Mouse (Mus musculus) limb, embryonic 10.5 days (tissue): ENCODE results near the gene Glt28d2. TPM values are rescaled to one million over a fixed set of nuclear protein-coding genes. Genes with fewer than 3 reads are reported as not detected.

ENCODE experiments used
- DNase-seq: peaks from one replicate; pipeline ENCODE4 v3.0.0-alpha.2; 2017; ENCODE audit warnings: low spot score
- H3K27ac ChIP-seq: fragments of 300-500 bp; sonication (generic); 2 replicates; pipeline ENCODE4 v1.5.1; 2016; ENCODE audit warnings: mild to moderate bottlenecking
- H3K27me3 ChIP-seq: fragments of 300-500 bp; sonication (generic); 2 replicates; pipeline ENCODE4 v1.6.1; 2016; ENCODE audit warnings: low read depth, mild to moderate bottlenecking; ENCODE audit not compliant: poor library complexity, severe bottlenecking
- H3K36me3 ChIP-seq: fragments of 300-500 bp; sonication (generic); 2 replicates; pipeline ENCODE4 v1.6.1; 2016; ENCODE audit warnings: mild to moderate bottlenecking, moderate library complexity
- H3K4me1 ChIP-seq: fragments of 300-500 bp; sonication (generic); 2 replicates; pipeline ENCODE4 v1.6.1; 2016
- H3K4me3 ChIP-seq: fragments of 300-500 bp; sonication (generic); 2 replicates; pipeline ENCODE4 v1.5.1; 2016; ENCODE audit warnings: mild to moderate bottlenecking, moderate library complexity
- H3K9me3 ChIP-seq: fragments of 300-500 bp; sonication (generic); replicated peaks from 2 replicates; pipeline ENCODE4 v1.6.1; 2016; ENCODE audit warnings: mild to moderate bottlenecking
- WGBS: fragments of 180-500 bp; shearing (Covaris S2); methylation state at CpG from one replicate; pipeline ENCODE4 v1.1.7; 2016; 5-methylcytosine and 5-hydroxymethylcytosine counted together
- polyA plus RNA-seq: library from polyadenylated mRNA; unstranded; fragments of >200 nt; fragmentation: Nextera tagmentation; extraction: Ambion mirVana; gene quantifications from 2 replicates; pipeline ENCODE4 v1.2.1, GENCODE M21; 2016

Gene Glt28d2
- polyA plus RNA-seq, 1 experiment from 2014 or later = 0.85 TPM

GRCm38 (mm10) chr3:85859311-85859710 lies 28.0 kb downstream of the Glt28d2 start:
- H3K4me1 ChIP-seq = peaks cover 18% of the 10 kb centered on the region; the same call in 1 of the 2 replicates
- no peak overlapping the region for H3K4me3 ChIP-seq
- DNase-seq = no peak
- WGBS = 91% methylated on average over 6 of the region's 6 CpGs
- H3K27ac ChIP-seq = no peak overlapping the region
- H3K36me3 ChIP-seq = no peaks in the 10 kb centered on the region
- no peaks in the 10 kb centered on the region for H3K27me3 ChIP-seq
- H3K9me3 ChIP-seq = no peaks in the 10 kb centered on the region

GRCm38 (mm10) chr3:85858140-85859135 lies 28.9 kb downstream of the Glt28d2 start:
- 75% methylated on average over 11 of the region's 11 CpGs for WGBS
- Histone ChIP-seq H3K27ac (peak overlapping the region; percentile 47; the same call in 1 of the 2 replicates), H3K4me3 (no peak overlapping the region), H3K9me3 (no peaks in the 10 kb centered on the region), H3K4me1 (peaks cover 14% of the 10 kb centered on the region; the same call in 1 of the 2 replicates), H3K27me3 (no peaks in the 10 kb centered on the region), H3K36me3 (no peaks in the 10 kb centered on the region)
- no peak for DNase-seq

GRCm38 (mm10) chr3:85857083-85857482 lies 30.2 kb downstream of the Glt28d2 start:
- Histone ChIP-seq H3K36me3 (no peaks in the 10 kb centered on the region), H3K27ac (no peak overlapping the region), H3K4me3 (no peak overlapping the region), H3K9me3 (no peaks in the 10 kb centered on the region), H3K4me1 (peaks cover 14% of the 10 kb centered on the region; the same call in 1 of the 2 replicates), H3K27me3 (no peaks in the 10 kb centered on the region)
- DNase-seq = no peak
- 69% methylated on average over 4 of the region's 4 CpGs for WGBS

GRCm38 (mm10) chr3:85855947-85856346 lies 31.4 kb downstream of the Glt28d2 start:
- 89% methylated on average over 5 of the region's 5 CpGs for WGBS
- H3K9me3 ChIP-seq = no peaks in the 10 kb centered on the region
- DNase-seq = no peak
- no peak overlapping the region for H3K27ac ChIP-seq
- H3K36me3 ChIP-seq = no peaks in the 10 kb centered on the region
- peaks cover 14% of the 10 kb centered on the region; the same call in 1 of the 2 replicates for H3K4me1 ChIP-seq
- no peak overlapping the region for H3K4me3 ChIP-seq
- H3K27me3 ChIP-seq = no peaks in the 10 kb centered on the region

- H3K4me3 ChIP-seq = no peak overlapping the region
- no peak overlapping the region for H3K27ac ChIP-seq
- no peaks in the 10 kb centered on the region for H3K36me3 ChIP-seq
- WGBS = 92% methylated on average over 3 of the region's 3 CpGs
- peaks cover 14% of the 10 kb centered on the region; the same call in 1 of the 2 replicates for H3K4me1 ChIP-seq
- no peaks in the 10 kb centered on the region for H3K9me3 ChIP-seq
- DNase-seq = no peak
- H3K27me3 ChIP-seq = no peaks in the 10 kb centered on the region
These were observed 32.3 kb downstream of the Glt28d2 start for GRCm38 (mm10) chr3:85855043-85855442.

GRCm38 (mm10) chr3:85854143-85854542 lies 33.2 kb downstream of the Glt28d2 start:
- WGBS = 86% methylated on average over 6 of the region's 6 CpGs

GRCm38 (mm10) chr3:85853715-85854114 lies 33.6 kb downstream of the Glt28d2 start:
- Histone ChIP-seq H3K9me3 (no peaks in the 10 kb centered on the region), H3K4me1 (peaks cover 12% of the 10 kb centered on the region; the same call in 1 of the 2 replicates), H3K27me3 (no peaks in the 10 kb centered on the region), H3K36me3 (no peaks in the 10 kb centered on the region), H3K4me3 (no peak overlapping the region), H3K27ac (no peak overlapping the region)
- DNase-seq = no peak
- 86% methylated on average over 4 of the region's 4 CpGs for WGBS

More at GRCm38 (mm10) chr3:85854143-85854542, 33.2 kb downstream of the Glt28d2 start:
- H3K36me3 ChIP-seq = no peaks in the 10 kb centered on the region
- no peak overlapping the region for H3K27ac ChIP-seq
- H3K27me3 ChIP-seq = no peaks in the 10 kb centered on the region
- H3K9me3 ChIP-seq = no peaks in the 10 kb centered on the region
- DNase-seq = no peak
- no peak overlapping the region for H3K4me3 ChIP-seq
- peaks cover 14% of the 10 kb centered on the region; the same call in 1 of the 2 replicates for H3K4me1 ChIP-seq

- Histone ChIP-seq H3K9me3 (no peaks in the 10 kb centered on the region), H3K4me3 (no peak overlapping the region), H3K4me1 (no peaks in the 10 kb centered on the region), H3K27ac (no peak overlapping the region), H3K27me3 (no peaks in the 10 kb centered on the region), H3K36me3 (no peaks in the 10 kb centered on the region)
- 94% methylated on average over 1 of the region's 1 CpGs for WGBS
- DNase-seq = no peak
These were observed 37.2 kb downstream of the Glt28d2 start for GRCm38 (mm10) chr3:85850079-85850478.

- no peaks in the 10 kb centered on the region for H3K9me3 ChIP-seq
- WGBS = 73% methylated on average over 1 of the region's 1 CpGs
- peaks cover 17% of the 10 kb centered on the region for H3K4me1 ChIP-seq
- H3K27me3 ChIP-seq = no peaks in the 10 kb centered on the region
- H3K36me3 ChIP-seq = no peaks in the 10 kb centered on the region
- H3K4me3 ChIP-seq = no peak overlapping the region
- H3K27ac ChIP-seq = no peak overlapping the region
- DNase-seq = no peak
These were observed 41.0 kb downstream of the Glt28d2 start for GRCm38 (mm10) chr3:85846316-85846715.

GRCm38 (mm10) chr3:85845341-85845740 lies 42.0 kb downstream of the Glt28d2 start:
- no peaks in the 10 kb centered on the region for H3K36me3 ChIP-seq
- H3K4me3 ChIP-seq = no peak overlapping the region
- H3K9me3 ChIP-seq = no peaks in the 10 kb centered on the region
- H3K27me3 ChIP-seq = no peaks in the 10 kb centered on the region
- no peak overlapping the region for H3K27ac ChIP-seq
- 86% methylated on average over 6 of the region's 6 CpGs for WGBS
- no peak for DNase-seq
- H3K4me1 ChIP-seq = peaks cover 18% of the 10 kb centered on the region

GRCm38 (mm10) chr3:85842881-85843218 lies 44.5 kb downstream of the Glt28d2 start:
- H3K4me3 ChIP-seq = no peak overlapping the region
- DNase-seq = no peak
- H3K4me1 ChIP-seq = peaks cover 18% of the 10 kb centered on the region
- H3K9me3 ChIP-seq = no peaks in the 10 kb centered on the region
- H3K27me3 ChIP-seq = no peaks in the 10 kb centered on the region
- peak overlapping the region; percentile 80 for H3K27ac ChIP-seq
- no peaks in the 10 kb centered on the region for H3K36me3 ChIP-seq

GRCm38 (mm10) chr3:85842177-85842880 lies 45.0 kb downstream of the Glt28d2 start:
- peak; percentile 37 for DNase-seq

More at GRCm38 (mm10) chr3:85842177-85842880, 45.0 kb downstream of the Glt28d2 start:
- 54% methylated on average over 9 of the region's 9 CpGs for WGBS
- peak overlapping the region; percentile 80 for H3K27ac ChIP-seq
- peaks cover 18% of the 10 kb centered on the region for H3K4me1 ChIP-seq
- H3K27me3 ChIP-seq = no peaks in the 10 kb centered on the region
- no peak overlapping the region for H3K4me3 ChIP-seq
- no peaks in the 10 kb centered on the region for H3K36me3 ChIP-seq
- no peaks in the 10 kb centered on the region for H3K9me3 ChIP-seq
